Mouse (Mus musculus) embryonic fibroblast, embryonic 13.5 days (primary cell): ENCODE results near the gene Marf1. TPM values are rescaled to one million over a fixed set of nuclear protein-coding genes. Genes with fewer than 3 reads are reported as not detected.
"Not testable (repeated sequence)": the region's sequence is repeated elsewhere in the genome, so short reads cannot be mapped to it uniquely, and the experiment has no call there.

ENCODE experiments used
- H3K27ac ChIP-seq: 2 replicates; pipeline ENCODE4 v1.5.1; 2012; ENCODE audit warnings: low read length, control low read depth, inconsistent platforms; ENCODE audit not compliant: insufficient read depth
- H3K4me1 ChIP-seq: 2 replicates; pipeline ENCODE4 v1.6.1; 2011; ENCODE audit warnings: low read length; ENCODE audit not compliant: control insufficient read depth, insufficient read depth
- H3K4me3 ChIP-seq: 2 replicates; pipeline ENCODE4 v1.5.1; 2011; ENCODE audit warnings: mild to moderate bottlenecking, control low read depth, low read length; ENCODE audit not compliant: insufficient read depth
- CTCF ChIP-seq: IDR thresholded peaks from 2 replicates; pipeline ENCODE4 v1.5.1; 2011; ENCODE audit warnings: mild to moderate bottlenecking, control low read depth, low read length, moderate library complexity, borderline replicate concordance; ENCODE audit not compliant: insufficient read depth
- POLR2A ChIP-seq: IDR thresholded peaks from 2 replicates; pipeline ENCODE4 v1.6.1; 2011; ENCODE audit warnings: low read depth, mild to moderate bottlenecking, control low read depth, low read length, moderate library complexity
- polyA plus RNA-seq: library from polyadenylated mRNA; stranded (reverse); fragments of >200 nt; gene quantifications from 2 replicates; pipeline ENCODE4 v1.2.4, GENCODE M21; 2011; ENCODE audit warnings: low read depth; ENCODE audit not compliant: missing spikeins, insufficient read length

The Marf1 gene
- polyA plus RNA-seq, 1 experiment, result 40.0 TPM

- TF ChIP-seq CTCF (no peak), POLR2A (no peak)
- no peak overlapping the region for H3K27ac ChIP-seq
- H3K4me1 ChIP-seq, result no peaks in the 10 kb centered on the region
- no peak overlapping the region for H3K4me3 ChIP-seq
Measured at GRCm38 (mm10) chr16:14088249-14088648, 74.9 kb downstream of the Marf1 start.

DNA sequence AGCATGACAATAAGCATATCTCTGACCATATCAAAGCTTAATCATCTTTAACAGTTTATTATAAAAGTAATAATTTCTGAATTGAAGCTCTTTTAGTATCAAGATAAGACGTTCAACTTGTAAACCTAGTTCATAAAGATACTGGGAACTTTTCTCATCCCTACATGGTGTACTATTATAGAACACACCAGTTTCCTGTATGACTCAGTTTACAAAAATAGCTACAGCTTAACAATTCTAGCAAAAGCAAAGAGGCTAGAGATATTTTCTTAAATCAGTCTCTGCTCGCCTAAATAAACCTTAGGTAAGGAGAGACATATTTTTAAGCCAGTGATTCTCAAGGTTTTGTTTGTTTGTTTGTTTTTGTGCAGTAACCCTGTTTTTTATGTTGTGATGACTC lies 80.2 kb downstream of the Marf1 start:
- H3K4me3 ChIP-seq, result no peak overlapping the region
- no peaks in the 10 kb centered on the region for H3K4me1 ChIP-seq
- TF ChIP-seq POLR2A (no peak), CTCF (no peak)
- no peak overlapping the region for H3K27ac ChIP-seq

GRCm38 (mm10) chr16:14070471-14071169 lies 92.5 kb downstream of the Marf1 start:
- Histone ChIP-seq H3K27ac (no peak overlapping the region), H3K4me3 (no peak overlapping the region), H3K4me1 (no peaks in the 10 kb centered on the region)
- no peak for TF ChIP-seq CTCF
- TF ChIP-seq POLR2A, result no peak

GRCm38 (mm10) chr16:14068701-14069100 lies 94.5 kb downstream of the Marf1 start:
- H3K4me3 ChIP-seq, H3K4me1 ChIP-seq, H3K27ac ChIP-seq: not testable (repeated sequence)

DNA sequence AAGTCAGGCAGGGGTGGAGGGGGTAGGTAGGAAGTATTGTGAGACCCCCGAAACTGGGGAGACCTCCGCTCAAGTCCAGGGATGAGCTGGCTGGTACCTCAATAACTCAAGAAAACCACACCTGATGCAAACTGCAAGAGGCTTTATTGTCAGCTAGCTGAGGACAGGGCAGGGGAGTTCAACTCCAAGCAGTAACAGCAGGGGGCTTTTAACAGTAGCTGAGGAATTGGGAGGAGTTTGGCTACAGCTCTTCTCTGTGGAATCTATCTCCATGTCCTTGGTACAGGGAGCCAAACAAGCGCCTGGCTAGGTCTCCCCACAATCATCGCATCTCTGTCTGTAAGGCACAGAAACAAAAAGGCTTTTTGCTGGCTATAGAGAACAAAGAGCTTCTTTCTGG lies 96.6 kb downstream of the Marf1 start:
- not testable (repeated sequence) for H3K27ac ChIP-seq, H3K4me1 ChIP-seq, H3K4me3 ChIP-seq

DNA sequence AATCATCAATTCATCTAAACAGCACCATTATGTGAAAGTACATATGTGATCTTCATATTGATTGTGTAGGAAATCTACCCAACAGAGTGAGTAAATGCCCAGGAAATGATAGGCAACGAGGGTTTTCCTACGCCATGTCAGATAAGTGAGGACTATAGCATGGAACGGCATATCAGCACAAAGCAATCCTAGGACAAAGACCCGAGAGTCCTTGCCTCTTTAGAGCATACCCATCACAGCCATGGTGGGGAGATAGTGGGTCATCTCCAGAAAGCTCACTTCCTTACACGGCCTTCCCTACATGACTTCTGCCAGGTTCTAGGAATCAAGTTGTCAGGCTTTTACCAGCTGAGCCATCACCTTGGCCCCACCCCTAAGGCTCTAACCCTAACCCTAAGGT lies 103.3 kb downstream of the Marf1 start:
- Histone ChIP-seq H3K4me3 (no peak overlapping the region), H3K27ac (no peak overlapping the region), H3K4me1 (no peaks in the 10 kb centered on the region)
- TF ChIP-seq CTCF, result no peak
- TF ChIP-seq POLR2A, result no peak

Other genes starting within 250 kb of the Marf1 start
- gene 2900011O08Rik, start 176.7 kb downstream of the Marf1 start, polyA plus RNA-seq, result 0.65 and 1.1 TPM in 2 replicates
- gene Ifitm7, start 176.5 kb downstream of the Marf1 start, polyA plus RNA-seq, result not detected in 2 replicates
- 57.1 and 65.1 TPM in 2 replicates for gene Nde1, start 76 bp downstream of the Marf1 start, polyA plus RNA-seq
- 19.8 and 33.2 TPM in 2 replicates for gene Myh11, start 128.0 kb upstream of the Marf1 start, polyA plus RNA-seq
- 72.4 and 75.4 TPM in 2 replicates for gene Fopnl, start 154.1 kb upstream of the Marf1 start, polyA plus RNA-seq
- gene Abcc1, start 198.2 kb upstream of the Marf1 start, polyA plus RNA-seq, result 78.6 and 141 TPM in 2 replicates